Mouse (Mus musculus): ENCODE results near the gene Syngr1.
"Not testable (repeated sequence)": the region's sequence is repeated elsewhere in the genome, so short reads cannot be mapped to it uniquely, and the experiment has no call there.

Gene Syngr1

GRCm38 (mm10) chr15:80117154-80117553 is 26.0 kb downstream of the Syngr1 start:
- no peak for DNase-seq (ENCODE audit: low spot score)

- no peak for DNase-seq (ENCODE audit: low spot score)
These were observed 27.9 kb downstream of the Syngr1 start for GRCm38 (mm10) chr15:80119076-80119475.

- DNase-seq (ENCODE audit: low spot score), result no peak
These were observed 30.7 kb downstream of the Syngr1 start for GRCm38 (mm10) chr15:80121721-80122325.

- not testable (repeated sequence) for DNase-seq (ENCODE audit: low spot score)
These were observed 31.3 kb downstream of the Syngr1 start for GRCm38 (mm10) chr15:80122431-80122830.

GRCm38 (mm10) chr15:80124651-80125050 is 33.5 kb downstream of the Syngr1 start:
- no peak for DNase-seq (ENCODE audit: low spot score)

- DNase-seq (ENCODE audit: low spot score), result no peak
These were observed 36.1 kb downstream of the Syngr1 start for GRCm38 (mm10) chr15:80127191-80127590.

GRCm38 (mm10) chr15:80129982-80130381 is 38.8 kb downstream of the Syngr1 start:
- DNase-seq (ENCODE audit: low spot score), result no peak

- no peak for DNase-seq (ENCODE audit: low spot score)
These were observed 39.6 kb downstream of the Syngr1 start for GRCm38 (mm10) chr15:80130689-80131088.

GRCm38 (mm10) chr15:80131421-80131820 is 40.3 kb downstream of the Syngr1 start:
- no peak for DNase-seq (ENCODE audit: low spot score)

GRCm38 (mm10) chr15:80132452-80132851 is 41.3 kb downstream of the Syngr1 start:
- no peak for DNase-seq (ENCODE audit: low spot score)

GRCm38 (mm10) chr15:80132993-80133586 is 42.0 kb downstream of the Syngr1 start, which contains the start of gene Tab1:
TSS of gene Tab1 (plus strand) at chr15:80133127.
- DNase-seq (ENCODE audit: low spot score), result peak; percentile 85

- DNase-seq (ENCODE audit: low spot score), result no peak
These were observed 42.7 kb downstream of the Syngr1 start for GRCm38 (mm10) chr15:80133682-80134449.

GRCm38 (mm10) chr15:80134450-80134847 is 43.3 kb downstream of the Syngr1 start:
- no peak for DNase-seq (ENCODE audit: low spot score)

- DNase-seq (ENCODE audit: low spot score), result no peak
These were observed 44.4 kb downstream of the Syngr1 start for GRCm38 (mm10) chr15:80135499-80135898.

GRCm38 (mm10) chr15:80136645-80137044 is 45.5 kb downstream of the Syngr1 start:
- DNase-seq (ENCODE audit: low spot score), result no peak

GRCm38 (mm10) chr15:80137945-80138791 is 47.0 kb downstream of the Syngr1 start:
- peak; percentile 57 for DNase-seq (ENCODE audit: low spot score)

- DNase-seq (ENCODE audit: low spot score), result no peak
These were observed 49.2 kb downstream of the Syngr1 start for GRCm38 (mm10) chr15:80140302-80140701.

- DNase-seq (ENCODE audit: low spot score), result no peak
These were observed 49.7 kb downstream of the Syngr1 start for GRCm38 (mm10) chr15:80140878-80141277.

GRCm38 (mm10) chr15:80142130-80142529 is 51.0 kb downstream of the Syngr1 start:
- DNase-seq (ENCODE audit: low spot score), result no peak

GRCm38 (mm10) chr15:80143760-80144159 is 52.6 kb downstream of the Syngr1 start:
- no peak for DNase-seq (ENCODE audit: low spot score)

GRCm38 (mm10) chr15:80145397-80145796 is 54.3 kb downstream of the Syngr1 start:
- no peak for DNase-seq (ENCODE audit: low spot score)

GRCm38 (mm10) chr15:80146153-80146552 is 55.0 kb downstream of the Syngr1 start:
- DNase-seq (ENCODE audit: low spot score), result no peak

All from left cerebral cortex, adult 11 months (tissue).